ENCODE assay signal across 8 mouse cellular contexts in genomic region chr1:107598476-107598875, GRCm38 (mm10). TPM values are rescaled to one million over a fixed set of nuclear protein-coding genes. Genes with fewer than 3 reads are reported as not detected.
DNase-seq lines count a peak whose midpoint lies in the region; ATAC-seq and TF ChIP-seq lines count a peak whose summit lies in the region.

No protein-coding gene starts in this region.

- TF ChIP-seq EP300 in lung, postnatal 0 days (IDR thresholded peaks at IDR 0.05) = no peak

- no peaks in the 10 kb centered on the region for H3K9me3 ChIP-seq in forebrain, embryonic 14.5 days (replicated peaks; ENCODE audit: control insufficient read depth, low read length)
- H3K9me3 ChIP-seq in forebrain, embryonic 12.5 days = no peaks in the 10 kb centered on the region
- H3K9me3 ChIP-seq in lung, postnatal 0 days (ENCODE audit: low read length) = no peaks in the 10 kb centered on the region
- H3K9me3 ChIP-seq in embryonic facial prominence, embryonic 14.5 days (ENCODE audit: control insufficient read depth, low read length) = no peaks in the 10 kb centered on the region

- H3K27ac ChIP-seq in forebrain, embryonic 14.5 days (ENCODE audit: low read depth, low read length) = no peak overlapping the region
- H3K27ac ChIP-seq in forebrain, embryonic 12.5 days = no peak overlapping the region
- H3K27ac ChIP-seq in lung, postnatal 0 days (ENCODE audit: low read length) = no peak overlapping the region
- no peak overlapping the region for H3K27ac ChIP-seq in embryonic facial prominence, embryonic 14.5 days (replicated peaks; ENCODE audit: low read depth, low read length)

- no peaks in the 10 kb centered on the region for H3K4me1 ChIP-seq in forebrain, embryonic 14.5 days (ENCODE audit: control insufficient read depth, insufficient read depth, low read length)
- H3K4me1 ChIP-seq in forebrain, embryonic 12.5 days = no peaks in the 10 kb centered on the region
- no peaks in the 10 kb centered on the region for H3K4me1 ChIP-seq in lung, postnatal 0 days (ENCODE audit: insufficient read depth, low read depth, low read length)
- no peaks in the 10 kb centered on the region for H3K4me1 ChIP-seq in embryonic facial prominence, embryonic 14.5 days (ENCODE audit: control insufficient read depth, insufficient read depth, low read length)

- H3K36me3 ChIP-seq in forebrain, embryonic 14.5 days (ENCODE audit: control insufficient read depth, insufficient read depth, low read length) = no peaks in the 10 kb centered on the region
- no peaks in the 10 kb centered on the region for H3K36me3 ChIP-seq in forebrain, embryonic 12.5 days (replicated peaks)
- no peaks in the 10 kb centered on the region for H3K36me3 ChIP-seq in lung, postnatal 0 days (ENCODE audit: insufficient read depth, low read length)
- no peaks in the 10 kb centered on the region for H3K36me3 ChIP-seq in embryonic facial prominence, embryonic 14.5 days (ENCODE audit: control insufficient read depth, insufficient read depth, low read length)

- no peak overlapping the region for H3K9ac ChIP-seq in forebrain, embryonic 14.5 days (ENCODE audit: low read length)
- no peak overlapping the region for H3K9ac ChIP-seq in forebrain, embryonic 12.5 days
- H3K9ac ChIP-seq in lung, postnatal 0 days (replicated peaks; ENCODE audit: low read depth) = no peak overlapping the region
- H3K9ac ChIP-seq in embryonic facial prominence, embryonic 14.5 days (ENCODE audit: low read depth, low read length) = no peak overlapping the region

- peak; percentile 43 for DNase-seq in forebrain, embryonic 14.5 days (ENCODE audit: low spot score)
- DNase-seq in lung, postnatal 0 days (ENCODE audit: low spot score) = no peak
- no peak for DNase-seq in lung, postnatal 4 days
- DNase-seq in embryonic facial prominence, embryonic 14.5 days (ENCODE audit: low spot score) = peak; percentile 34
- peak; percentile 37 to 55 for DNase-seq in right cerebral cortex, adult 2 months (ENCODE audit: low spot score in 2 of 2)
- DNase-seq in thymus, postnatal 25 days = no peak
- no peak for DNase-seq in ovary, postnatal 14 days (ENCODE audit: low spot score)

- H3K4me3 ChIP-seq in forebrain, embryonic 14.5 days (ENCODE audit: low read depth, low read length) = no peak overlapping the region
- H3K4me3 ChIP-seq in forebrain, embryonic 12.5 days (replicated peaks) = no peak overlapping the region
- H3K4me3 ChIP-seq in lung, postnatal 0 days (ENCODE audit: low read depth, low read length) = no peak overlapping the region
- H3K4me3 ChIP-seq in embryonic facial prominence, embryonic 14.5 days (ENCODE audit: low read depth, low read length) = no peak overlapping the region

- no peak overlapping the region for H3K4me2 ChIP-seq in forebrain, embryonic 14.5 days (ENCODE audit: low read length)
- no peak overlapping the region for H3K4me2 ChIP-seq in forebrain, embryonic 12.5 days
- no peak overlapping the region for H3K4me2 ChIP-seq in lung, postnatal 0 days (replicated peaks; ENCODE audit: low read depth, low read length)
- H3K4me2 ChIP-seq in embryonic facial prominence, embryonic 14.5 days (ENCODE audit: low read depth, low read length) = no peak overlapping the region

- peak; percentile 74 for TF ChIP-seq CTCF in lung, postnatal 0 days (IDR thresholded peaks at IDR 0.05)

- ATAC-seq in forebrain, embryonic 14.5 days = 0 out of 2 replicates have a peak, but pooled peaks have one; percentile 52
- ATAC-seq in forebrain, embryonic 12.5 days (ENCODE audit: low FRiP score) = no peak
- ATAC-seq in lung, postnatal 0 days = no peak
- no peak for ATAC-seq in embryonic facial prominence, embryonic 14.5 days (ENCODE audit: low read depth)

- H3K27me3 ChIP-seq in forebrain, embryonic 14.5 days (replicated peaks; ENCODE audit: control insufficient read depth, insufficient read depth, low read length) = no peaks in the 10 kb centered on the region
- no peaks in the 10 kb centered on the region for H3K27me3 ChIP-seq in forebrain, embryonic 12.5 days
- no peaks in the 10 kb centered on the region for H3K27me3 ChIP-seq in lung, postnatal 0 days (replicated peaks; ENCODE audit: insufficient read depth, low read length)
- no peaks in the 10 kb centered on the region for H3K27me3 ChIP-seq in embryonic facial prominence, embryonic 14.5 days (replicated peaks; ENCODE audit: control insufficient read depth, insufficient read depth, low read length)

RNA-seq across cellular contexts. Expression of gene Serpinb8, which starts 8.7 kb away (rescaled TPM):
- polyA plus RNA-seq in forebrain, embryonic 14.5 days (2014; fragmentation: Nextera tagmentation; extraction: Ambion mirVana) = 0.09 and 0.33 TPM in 2 replicates
- polyA plus RNA-seq in forebrain, embryonic 12.5 days (2016; fragmentation: Nextera tagmentation; extraction: Ambion mirVana) = 0.29 and 0.59 TPM in 2 replicates
- 6.2 and 6.3 TPM in 2 replicates for polyA plus RNA-seq in lung, postnatal 0 days (2015; fragmentation: Nextera tagmentation; extraction: Ambion mirVana)
- 8.1 and 8.8 TPM in 2 replicates for polyA plus RNA-seq in embryonic facial prominence, embryonic 14.5 days (2014; fragmentation: Nextera tagmentation; extraction: Ambion mirVana)

Comparison
In these comparisons a context has a peak if more than half of its experiments do, and no peak if none do; other contexts are left out.
1. DNase-seq: peak in forebrain, embryonic 14.5 days (single experiment), embryonic facial prominence, embryonic 14.5 days (single experiment) and right cerebral cortex, adult 2 months (2 of 2); none in lung, postnatal 0 days (single experiment), lung, postnatal 4 days (0 of 2), thymus, postnatal 25 days (single experiment) and ovary, postnatal 14 days (single experiment).